Mouse (Mus musculus): ENCODE measurements around the gene Pnpla8. TPM values are rescaled to one million over a fixed set of nuclear protein-coding genes. Genes with fewer than 3 reads are reported as not detected.

The Pnpla8 gene
- 129 TPM for polyA plus RNA-seq (2014; fragmentation: Illumina TruSeq; extraction: RNeasy Lipid Tissue Mini Kit (QIAGEN cat#74804); ENCODE audit: low read depth, low replicate concordance)

GRCm38 (mm10) chr12:44221070-44221469 is at the start of gene Pnpla8:
Pnpla8 (plus strand) TSS chr12:44221370.

GRCm38 (mm10) chr12:44209824-44210752 is 11.1 kb upstream of the Pnpla8 start, which contains the start of gene Dnajb9:
Dnajb9 (minus strand) TSS chr12:44210326.

GRCm38 (mm10) chr12:44328381-44329315 is 107.5 kb downstream of the Pnpla8 start, which contains the start of gene Nrcam:
Nrcam (plus strand) TSS chr12:44328885.

Other genes with a start within 250 kb of the Pnpla8 start
- 43.1 TPM for gene Dnajb9, start 11.0 kb upstream of the Pnpla8 start, polyA plus RNA-seq (2014; fragmentation: Illumina TruSeq; extraction: RNeasy Lipid Tissue Mini Kit (QIAGEN cat#74804); ENCODE audit: low read depth, low replicate concordance)
- gene Nrcam, start 107.5 kb downstream of the Pnpla8 start, polyA plus RNA-seq (2014; fragmentation: Illumina TruSeq; extraction: RNeasy Lipid Tissue Mini Kit (QIAGEN cat#74804); ENCODE audit: low read depth, low replicate concordance) = not detected

Measured in heart, adult 10 weeks (tissue).